Mouse (Mus musculus): Measurements from ENCODE around the gene Gm49387.

DNA sequence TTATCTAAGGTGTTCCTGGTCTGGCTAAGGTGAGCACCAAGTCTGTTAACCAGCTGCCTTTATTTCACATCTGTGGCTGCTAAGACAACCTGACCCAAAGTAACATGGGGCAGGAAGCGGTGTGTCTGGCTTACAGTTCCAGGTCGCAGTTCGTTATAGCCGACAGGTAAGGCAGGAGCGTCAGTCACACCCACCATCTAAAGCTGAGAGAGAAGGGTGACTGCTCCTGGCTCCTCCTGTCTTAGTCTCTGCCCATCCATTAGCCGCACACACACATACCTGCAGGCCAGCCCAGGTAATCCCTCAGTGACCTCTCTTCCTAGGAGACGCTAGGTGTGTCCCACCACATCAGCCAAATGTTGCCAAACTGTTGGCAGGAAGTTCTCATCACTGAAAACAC lies 15.7 kb upstream of the Gm49387 start:
- no peak for TF ChIP-seq GATA1 (IDR thresholded peaks at IDR 0.05; ENCODE audit: borderline replicate concordance, low read length)
- TF ChIP-seq FLI1 (IDR thresholded peaks at IDR 0.05; ENCODE audit: low read length) = no peak

Measured in megakaryocyte, embryonic 14.5 days (primary cell).